Mouse (Mus musculus) cerebellum, adult 2 months (tissue): ENCODE data around the gene Eif2s3y. TPM values are rescaled to one million over a fixed set of nuclear protein-coding genes. Genes with fewer than 3 reads are reported as not detected.
A peak's percentile ranks its signal among the peaks of the same experiment; 100 is the strongest.

Experiments used
- DNase-seq, 2 experiments: peaks; one replicate each; pipeline ENCODE4 v3.0.0; 2021
- H3K27ac ChIP-seq: fragments of 200-500 bp; 2 replicates; pipeline ENCODE4 v1.5.1; 2012; ENCODE audit warnings: low read length, control low read depth, inconsistent platforms; ENCODE audit not compliant: insufficient read depth
- H3K27me3 ChIP-seq: fragments of 200-500 bp; 2 replicates; pipeline ENCODE4 v1.6.1; 2012; ENCODE audit warnings: inconsistent platforms, mild to moderate bottlenecking, low read length, moderate library complexity; ENCODE audit not compliant: control insufficient read depth, insufficient read depth
- H3K4me1 ChIP-seq: fragments of 200-500 bp; 2 replicates; pipeline ENCODE4 v1.6.1; 2011; ENCODE audit warnings: low read length; ENCODE audit not compliant: control insufficient read depth, insufficient read depth
- H3K4me3 ChIP-seq: fragments of 200-500 bp; replicated peaks from 2 replicates; pipeline ENCODE3; 2011; ENCODE audit warnings: mild to moderate bottlenecking, low read depth, low read length, control low read depth; ENCODE audit not compliant: insufficient read depth
- CTCF ChIP-seq: fragments of 200-500 bp; IDR thresholded peaks from 2 replicates; pipeline ENCODE4 v1.5.1; 2011; ENCODE audit warnings: low read depth, mild to moderate bottlenecking, control low read depth, low read length, moderate library complexity, borderline replicate concordance; ENCODE audit not compliant: insufficient read depth
- POLR2A ChIP-seq: fragments of 200-500 bp; IDR thresholded peaks from 2 replicates; pipeline ENCODE4 v1.6.1; 2011; ENCODE audit warnings: low read length, control low read depth, borderline replicate concordance; ENCODE audit not compliant: insufficient read depth
- WGBS: fragments of 180-500 bp; shearing (Covaris S2); methylation state at CpG from one replicate; pipeline ENCODE4 v1.1.7; 2018; 5-methylcytosine and 5-hydroxymethylcytosine counted together
- polyA plus RNA-seq: library from polyadenylated mRNA; depleted of rRNA; stranded (reverse); fragments of >200 nt; gene quantifications from 2 replicates; pipeline ENCODE4 v1.2.3, GENCODE M21; 2012; rRNA removed

Gene Eif2s3y
- polyA plus RNA-seq = 67.7 TPM in 1 of 2 replicates, not detected in the other

GRCm38 (mm10) chrY:1009882-1010751 is at the start of gene Eif2s3y:
TSS of gene Eif2s3y (plus strand) at chrY:1010543.
- H3K27me3 ChIP-seq = no peaks in the 10 kb centered on the region
- peak in 1 of 2 experiments; percentile 81 for DNase-seq
- H3K4me3 ChIP-seq = peak within 1 kb of the TSS; percentile 100
- WGBS = 24% methylated on average over 28 of the region's 31 CpGs
- H3K4me1 ChIP-seq = no peaks in the 10 kb centered on the region
- peak within 1 kb of the TSS; percentile 72 for H3K27ac ChIP-seq
- TF ChIP-seq POLR2A = no peak
- TF ChIP-seq CTCF = no peak

Other genes with a start within 250 kb of the Eif2s3y start
- gene Zfy1, start 213.1 kb upstream of the Eif2s3y start, polyA plus RNA-seq = not detected in 2 replicates
- 0.20 TPM in 1 of 2 replicates, not detected in the other for gene Uba1y, start 191.9 kb upstream of the Eif2s3y start, polyA plus RNA-seq
- 17.5 TPM in 1 of 2 replicates, not detected in the other for gene Kdm5d, start 112.8 kb upstream of the Eif2s3y start, polyA plus RNA-seq
- gene Uty, start 235.2 kb downstream of the Eif2s3y start, polyA plus RNA-seq = 11.6 TPM in 1 of 2 replicates, not detected in the other